Mouse (Mus musculus) liver, embryonic 15.5 days (tissue): ENCODE results near the gene Tmem50a. TPM values are rescaled to one million over a fixed set of nuclear protein-coding genes. Genes with fewer than 3 reads are reported as not detected.
A peak's percentile ranks its signal among the peaks of the same experiment; 100 is the strongest.

ENCODE experiments used
- ATAC-seq: fragments of 200-750 bp; cut with Nextera tagmentation; 2 replicates; pipeline ENCODE4 v1.8.0; 2017; ENCODE audit warnings: moderate number of reproducible peaks, mild to moderate bottlenecking, moderate library complexity; ENCODE audit not compliant: insufficient read depth
- H3K27ac ChIP-seq: fragments of 300-500 bp; sonication (generic); replicated peaks from 2 replicates; pipeline ENCODE4 v1.5.1; 2015; ENCODE audit warnings: mild to moderate bottlenecking, inconsistent platforms
- H3K27me3 ChIP-seq: fragments of 300-500 bp; sonication (generic); 2 replicates; pipeline ENCODE4 v1.6.1; 2015; ENCODE audit warnings: mild to moderate bottlenecking, inconsistent platforms
- H3K36me3 ChIP-seq: fragments of 300-500 bp; sonication (generic); replicated peaks from 2 replicates; pipeline ENCODE4 v1.6.1; 2015; ENCODE audit warnings: moderate library complexity, mild to moderate bottlenecking, inconsistent platforms
- H3K4me1 ChIP-seq: fragments of 300-500 bp; sonication (generic); replicated peaks from 2 replicates; pipeline ENCODE4 v1.6.1; 2015; ENCODE audit warnings: inconsistent platforms
- H3K4me2 ChIP-seq: fragments of 300-500 bp; sonication (generic); 2 replicates; pipeline ENCODE4 v1.6.1; 2015; ENCODE audit warnings: moderate library complexity, mild to moderate bottlenecking, inconsistent platforms
- H3K4me3 ChIP-seq: fragments of 300-500 bp; sonication (generic); replicated peaks from 2 replicates; pipeline ENCODE4 v1.5.1; 2015; ENCODE audit warnings: mild to moderate bottlenecking, inconsistent platforms
- H3K9ac ChIP-seq: fragments of 300-500 bp; sonication (generic); 2 replicates; pipeline ENCODE4 v1.6.1; 2015; ENCODE audit warnings: moderate library complexity, mild to moderate bottlenecking, inconsistent platforms
- H3K9me3 ChIP-seq: fragments of 300-500 bp; sonication (generic); replicated peaks from 2 replicates; pipeline ENCODE4 v1.6.1; 2016; ENCODE audit warnings: inconsistent platforms
- WGBS: fragments of 180-500 bp; shearing (Covaris S2); methylation state at CpG from one replicate; pipeline ENCODE4 v1.1.7; 2015; ENCODE audit warnings: mixed read lengths; ENCODE audit not compliant: insufficient replicate concordance; 5-methylcytosine and 5-hydroxymethylcytosine counted together
- polyA plus RNA-seq: library from polyadenylated mRNA; unstranded; fragments of >200 nt; fragmentation: Nextera tagmentation; extraction: Ambion mirVana; gene quantifications from 2 replicates; pipeline ENCODE4 v1.2.1, GENCODE M21; 2015

The Tmem50a gene
- polyA plus RNA-seq, 1 experiment from 2014 or later = 79.4 TPM

DNA sequence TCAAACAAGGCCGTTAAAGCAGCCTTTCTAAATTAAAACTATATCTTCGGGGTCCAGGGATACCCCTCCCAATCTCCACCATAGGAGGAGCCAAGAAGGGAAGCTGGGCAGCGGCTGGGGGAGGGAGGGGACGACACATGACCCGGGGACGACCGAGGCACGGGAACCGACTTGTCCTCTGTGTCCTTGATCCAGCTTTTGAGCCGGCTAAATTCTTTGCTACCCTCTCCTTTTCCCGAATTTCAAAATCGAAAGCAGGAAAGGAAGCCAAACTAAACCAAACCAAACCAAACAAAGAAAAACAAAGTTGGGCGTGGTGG lies 8.1 kb upstream of the Tmem50a start:
- Histone ChIP-seq H3K9ac (peak overlapping the region; percentile 73), H3K27ac (peak overlapping the region; percentile 91), H3K9me3 (no peaks in the 10 kb centered on the region), H3K4me3 (peak overlapping the region; percentile 97), H3K4me2 (peak overlapping the region; percentile 80), H3K27me3 (no peaks in the 10 kb centered on the region), H3K36me3 (peaks cover 35% of the 10 kb centered on the region), H3K4me1 (peaks cover 69% of the 10 kb centered on the region)
- under 1% methylated on average over 13 of the region's 13 CpGs for WGBS
- peak; percentile 48 for ATAC-seq

DNA sequence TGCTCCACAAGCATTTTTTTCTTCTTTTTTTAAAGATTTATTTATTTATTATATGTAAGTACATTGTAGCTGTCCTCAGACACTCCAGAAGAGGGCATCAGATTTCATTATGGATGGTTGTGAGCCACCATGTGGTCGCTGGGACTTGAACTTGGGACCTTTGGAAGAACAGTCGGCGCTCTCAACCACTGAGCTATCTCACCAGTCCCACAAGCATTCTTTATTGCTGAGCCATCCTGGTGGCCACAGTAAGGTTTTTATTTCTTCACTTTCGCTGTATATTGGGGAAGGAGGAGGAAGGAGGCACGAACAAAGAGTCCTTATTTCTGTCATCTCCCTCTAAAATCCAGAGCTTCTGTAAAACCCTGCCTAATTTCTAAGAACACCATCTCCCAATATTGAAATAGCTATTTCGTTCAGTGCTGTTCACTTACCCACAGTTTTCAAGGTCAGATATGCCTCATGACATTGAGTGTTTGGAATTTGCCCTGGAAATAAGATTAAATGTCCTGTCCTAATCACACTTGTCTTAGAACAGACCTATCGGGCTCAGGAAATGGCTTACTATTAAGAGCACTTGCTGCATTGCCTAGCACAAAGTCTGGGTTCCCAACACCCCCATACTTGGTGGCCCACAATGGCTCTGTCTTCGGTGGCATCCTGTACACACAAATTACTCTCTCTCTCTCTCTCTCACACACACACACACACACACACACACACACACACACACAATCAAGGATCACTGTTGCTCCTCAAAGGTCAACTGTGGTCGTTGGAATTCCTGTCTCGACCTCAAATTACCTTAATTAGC lies 7.5 kb upstream of the Tmem50a start:
- Histone ChIP-seq H3K4me1 (peaks cover 69% of the 10 kb centered on the region), H3K4me2 (peak overlapping the region; percentile 80), H3K36me3 (peaks cover 29% of the 10 kb centered on the region), H3K4me3 (peak overlapping the region; percentile 97), H3K9me3 (no peaks in the 10 kb centered on the region), H3K27ac (peak overlapping the region; percentile 91), H3K9ac (peak overlapping the region; percentile 73), H3K27me3 (no peaks in the 10 kb centered on the region)
- no peak for ATAC-seq
- 46% methylated on average over 10 of the region's 10 CpGs for WGBS

DNA sequence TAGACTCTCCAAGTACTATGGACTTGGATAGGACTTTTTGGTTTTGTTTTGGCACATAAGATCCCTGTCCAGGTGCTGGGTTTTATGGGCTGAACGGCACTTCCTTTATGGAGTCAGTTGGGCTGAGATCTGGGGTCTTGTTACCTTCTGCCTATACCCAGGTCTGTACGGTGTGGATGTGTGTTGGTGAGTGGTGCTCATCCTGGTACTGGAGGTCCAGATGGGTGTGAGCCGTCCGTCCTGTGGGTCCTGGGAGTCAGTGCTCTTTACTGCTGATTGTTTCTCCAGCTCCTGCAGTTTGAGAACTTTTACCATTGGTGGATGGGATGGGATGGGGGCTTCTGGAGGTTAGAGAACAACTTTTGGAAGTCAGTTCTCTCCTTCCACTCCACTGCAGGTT lies 6.9 kb upstream of the Tmem50a start:
- peak overlapping the region; percentile 91; the same call in 1 of the 2 replicates for H3K27ac ChIP-seq
- H3K4me3 ChIP-seq = no peak overlapping the region
- H3K9ac ChIP-seq = no peak overlapping the region
- H3K4me1 ChIP-seq = peaks cover 71% of the 10 kb centered on the region
- no peaks in the 10 kb centered on the region for H3K27me3 ChIP-seq
- no peak for ATAC-seq
- no peaks in the 10 kb centered on the region for H3K9me3 ChIP-seq
- no peak overlapping the region for H3K4me2 ChIP-seq
- 88% methylated on average over 4 of the region's 4 CpGs for WGBS
- H3K36me3 ChIP-seq = peaks cover 23% of the 10 kb centered on the region

GRCm38 (mm10) chr4:134920631-134921030 lies 5.8 kb upstream of the Tmem50a start:
- Histone ChIP-seq H3K4me2 (no peak overlapping the region), H3K27ac (peak overlapping the region; percentile 70), H3K9ac (no peak overlapping the region), H3K9me3 (no peaks in the 10 kb centered on the region), H3K4me1 (peaks cover 72% of the 10 kb centered on the region), H3K27me3 (no peaks in the 10 kb centered on the region), H3K36me3 (peaks cover 12% of the 10 kb centered on the region), H3K4me3 (no peak overlapping the region)
- WGBS = 84% methylated on average over 6 of the region's 6 CpGs
- no peak for ATAC-seq

DNA sequence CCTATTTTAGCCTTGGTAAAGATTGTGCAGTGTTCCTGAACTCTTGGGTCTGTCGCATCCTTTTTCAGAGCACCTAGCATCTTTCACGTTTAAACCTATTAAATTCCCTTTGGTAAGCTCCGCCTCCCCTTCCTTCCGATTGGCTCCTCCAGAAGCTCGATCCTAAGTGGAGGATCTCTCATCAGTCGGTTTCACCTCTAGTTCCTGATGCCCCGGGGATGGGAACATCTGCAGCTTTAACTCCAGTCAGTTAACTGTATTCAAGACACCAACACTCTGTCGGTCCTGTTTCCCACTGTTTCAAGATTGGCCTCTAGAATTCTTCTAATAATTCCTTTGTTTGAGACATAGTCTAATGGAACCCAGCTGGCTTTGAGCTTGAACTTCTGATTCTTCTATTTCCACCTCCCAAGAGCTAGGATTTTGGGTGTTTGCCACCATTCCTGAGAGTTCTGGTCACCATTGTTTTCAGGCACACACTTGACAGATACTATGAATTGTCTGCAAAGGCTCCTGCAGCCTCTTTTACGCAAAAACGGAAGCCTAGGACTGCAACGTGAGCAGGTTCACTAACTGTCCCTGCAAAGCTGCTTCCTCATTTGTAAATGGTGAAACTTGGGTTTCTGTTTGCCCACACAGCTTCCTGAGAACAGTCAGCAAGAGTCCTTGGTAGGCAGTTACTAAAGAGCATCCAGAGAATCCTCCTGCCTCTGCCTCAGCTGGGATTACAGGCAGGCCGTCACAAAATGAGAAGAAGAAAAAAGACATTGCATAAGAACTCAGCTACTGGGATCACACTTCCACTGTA lies 5.1 kb upstream of the Tmem50a start:
- no peaks in the 10 kb centered on the region for H3K9me3 ChIP-seq
- peak overlapping the region; percentile 35 for H3K4me2 ChIP-seq
- H3K27ac ChIP-seq = peak overlapping the region; percentile 70
- WGBS = 17% methylated on average over 12 of the region's 12 CpGs
- H3K4me1 ChIP-seq = peaks cover 73% of the 10 kb centered on the region
- H3K36me3 ChIP-seq = peaks cover 6% of the 10 kb centered on the region
- H3K9ac ChIP-seq = no peak overlapping the region
- ATAC-seq = no peak
- no peaks in the 10 kb centered on the region for H3K27me3 ChIP-seq
- H3K4me3 ChIP-seq = 0 out of 2 replicates have a peak overlapping the region, but pooled peaks have one; percentile 1

DNA sequence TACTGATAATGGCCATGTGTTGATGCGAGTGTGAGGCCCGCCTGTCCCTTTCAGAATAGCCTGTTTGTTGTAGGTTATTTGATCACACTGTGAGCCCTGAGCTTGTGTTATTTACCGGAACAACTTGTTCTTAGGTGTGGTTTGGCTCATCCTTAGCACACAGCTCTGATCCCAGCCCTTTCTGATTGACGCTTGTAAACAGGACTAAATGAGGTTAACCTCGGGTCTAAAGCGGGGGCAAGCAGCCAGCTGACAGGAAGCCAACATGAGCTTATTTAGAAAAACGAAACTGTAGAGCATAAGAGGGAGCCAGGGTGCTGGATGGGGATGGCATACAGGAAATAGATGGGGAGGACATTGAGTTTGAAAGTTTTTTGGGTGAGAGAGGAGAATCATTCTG lies 3.6 kb upstream of the Tmem50a start:
- WGBS = 36% methylated on average over 7 of the region's 7 CpGs
- Histone ChIP-seq H3K4me1 (peaks cover 74% of the 10 kb centered on the region), H3K4me2 (no peak overlapping the region), H3K9me3 (no peaks in the 10 kb centered on the region), H3K9ac (no peak overlapping the region), H3K27ac (peak overlapping the region; percentile 100), H3K27me3 (no peaks in the 10 kb centered on the region), H3K36me3 (no peaks in the 10 kb centered on the region), H3K4me3 (no peak overlapping the region)
- ATAC-seq = no peak

GRCm38 (mm10) chr4:134917194-134917593 lies 2.4 kb upstream of the Tmem50a start:
- H3K27ac ChIP-seq = peak overlapping the region; percentile 100
- H3K27me3 ChIP-seq = no peaks in the 10 kb centered on the region
- H3K36me3 ChIP-seq = peaks cover 9% of the 10 kb centered on the region
- WGBS = 9% methylated on average over 3 of the region's 3 CpGs
- no peak for ATAC-seq
- H3K4me3 ChIP-seq = no peak overlapping the region
- H3K9ac ChIP-seq = no peak overlapping the region
- peaks cover 75% of the 10 kb centered on the region for H3K4me1 ChIP-seq
- H3K9me3 ChIP-seq = no peaks in the 10 kb centered on the region
- H3K4me2 ChIP-seq = 0 out of 2 replicates have a peak overlapping the region, but pooled peaks have one; percentile 23

- H3K36me3 ChIP-seq = peaks cover 24% of the 10 kb centered on the region
- peak overlapping the region; percentile 82 for H3K4me3 ChIP-seq
- 60% methylated on average over 14 of the region's 14 CpGs for WGBS
- H3K4me2 ChIP-seq = peak overlapping the region; percentile 78
- H3K9ac ChIP-seq = peak overlapping the region; percentile 84; the same call in 1 of the 2 replicates
- no peaks in the 10 kb centered on the region for H3K27me3 ChIP-seq
- peaks cover 62% of the 10 kb centered on the region for H3K4me1 ChIP-seq
- ATAC-seq = no peak
- H3K9me3 ChIP-seq = no peaks in the 10 kb centered on the region
- peak overlapping the region; percentile 100 for H3K27ac ChIP-seq
These were observed 613 bp upstream of the Tmem50a start for GRCm38 (mm10) chr4:134915223-134916050.

DNA sequence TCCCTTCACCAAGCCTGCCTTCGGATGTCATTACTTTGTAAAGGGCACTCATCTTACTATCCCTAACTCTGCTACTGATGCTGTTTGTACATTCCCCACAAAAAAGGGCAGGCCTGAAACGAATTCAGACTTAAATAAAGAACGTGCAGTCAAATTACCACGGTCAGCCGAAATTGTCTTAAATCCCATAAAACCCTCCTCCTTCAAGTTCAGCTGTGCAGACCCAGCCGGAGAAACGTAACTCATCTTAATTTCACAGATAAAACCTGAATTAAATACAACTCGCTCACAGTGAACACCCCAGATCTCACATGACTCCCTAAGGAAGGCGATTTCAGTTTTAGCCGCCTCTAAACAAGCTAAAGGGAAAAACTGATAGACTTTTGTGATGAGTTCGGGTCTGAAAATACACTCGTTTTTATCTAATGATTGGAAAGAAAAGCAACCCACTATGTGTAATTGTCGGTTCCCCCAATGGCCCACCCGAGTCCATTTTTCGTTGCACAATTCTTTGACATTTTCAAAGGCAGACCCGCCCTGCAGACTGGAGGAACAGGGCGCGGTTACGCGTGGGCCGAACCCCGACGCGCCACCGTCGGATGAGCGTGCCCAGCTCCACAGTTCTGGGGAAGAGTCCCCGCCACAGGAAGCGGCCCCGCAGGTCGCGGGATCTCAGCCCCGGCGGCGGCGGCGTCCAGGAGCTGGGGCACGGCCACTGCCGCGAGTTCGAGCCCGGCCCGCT lies 531 bp downstream of the Tmem50a start:
- WGBS = under 1% methylated on average over 43 of the region's 43 CpGs
- Histone ChIP-seq H3K27ac (peak overlapping the region; percentile 100), H3K9me3 (no peaks in the 10 kb centered on the region), H3K4me2 (peak overlapping the region; percentile 78), H3K9ac (peak overlapping the region; percentile 84), H3K4me3 (peak overlapping the region; percentile 82), H3K27me3 (no peaks in the 10 kb centered on the region), H3K36me3 (peaks cover 35% of the 10 kb centered on the region), H3K4me1 (peaks cover 50% of the 10 kb centered on the region)
- ATAC-seq = peak; percentile 82

DNA sequence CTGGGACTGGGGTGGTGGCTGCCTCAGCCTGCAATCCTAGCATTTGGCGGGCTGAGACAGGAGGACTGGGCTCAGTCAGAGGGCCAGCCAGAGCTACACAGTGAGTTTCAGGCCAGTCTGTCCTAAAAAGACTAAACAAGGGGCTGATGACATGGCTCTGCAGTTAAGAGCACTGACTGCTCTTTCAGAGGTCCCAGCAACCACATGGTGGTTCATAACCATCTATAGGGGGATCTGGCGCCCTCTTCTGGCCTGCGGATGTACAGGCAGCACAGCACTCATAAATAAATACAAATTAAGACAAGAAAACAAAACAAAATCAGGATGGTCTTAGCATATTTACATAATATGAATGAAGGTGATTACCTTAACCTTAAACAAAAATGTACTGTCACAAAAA lies 1.4 kb downstream of the Tmem50a start:
- H3K9ac ChIP-seq = peak overlapping the region; percentile 84; the same call in 1 of the 2 replicates
- H3K4me1 ChIP-seq = peaks cover 43% of the 10 kb centered on the region
- H3K4me3 ChIP-seq = peak overlapping the region; percentile 82
- H3K9me3 ChIP-seq = no peaks in the 10 kb centered on the region
- H3K4me2 ChIP-seq = peak overlapping the region; percentile 78
- no peaks in the 10 kb centered on the region for H3K27me3 ChIP-seq
- 26% methylated on average over 3 of the region's 3 CpGs for WGBS
- peak overlapping the region; percentile 100 for H3K27ac ChIP-seq
- ATAC-seq = no peak
- H3K36me3 ChIP-seq = peaks cover 44% of the 10 kb centered on the region
